Mouse (Mus musculus): ENCODE measurements at regions not wholly inside any gene's neighbourhood (a gene's known extent, or its start where the extent isn't known, plus 50 kb on each side); places are given as distances from the start of the nearest gene placed in this dataset.

GRCm38 (mm10) chr10:117522373-117522772, 106.9 kb upstream of the Cpm start:
- Histone ChIP-seq H3K4me3 (ENCODE audit: low read depth, low read length) (no peak overlapping the region), H3K27ac (ENCODE audit: low read depth) (no peak overlapping the region), H3K27me3 (replicated peaks; ENCODE audit: control insufficient read depth, insufficient read depth, low read length) (no peaks in the 10 kb centered on the region), H3K36me3 (ENCODE audit: control insufficient read depth, insufficient read depth, low read length) (no peaks in the 10 kb centered on the region), H3K9me3 (ENCODE audit: control insufficient read depth, low read length) (no peaks in the 10 kb centered on the region), H3K9ac (ENCODE audit: low read length) (no peak overlapping the region), H3K4me1 (replicated peaks; ENCODE audit: control insufficient read depth, insufficient read depth, low read length) (peaks cover 5% of the 10 kb centered on the region; the same call in 1 of the 2 replicates), H3K4me2 (ENCODE audit: low read length) (no peak overlapping the region)
- no peak for ATAC-seq (replicated peaks; ENCODE audit: low FRiP score, low TSS enrichment, low read depth)
- no peak for DNase-seq (ENCODE audit: low spot score)
- 88% methylated on average over 3 of the region's 3 CpGs for WGBS

GRCm38 (mm10) chr10:117521315-117522270, 107.7 kb upstream of the Cpm start:
- H3K4me2 ChIP-seq (ENCODE audit: low read length) = no peak overlapping the region
- ATAC-seq (replicated peaks; ENCODE audit: low FRiP score, low TSS enrichment, low read depth) = no peak
- H3K9me3 ChIP-seq (ENCODE audit: control insufficient read depth, low read length) = no peaks in the 10 kb centered on the region
- no peak overlapping the region for H3K4me3 ChIP-seq (ENCODE audit: low read depth, low read length)
- H3K27ac ChIP-seq (ENCODE audit: low read depth) = no peak overlapping the region
- no peaks in the 10 kb centered on the region for H3K27me3 ChIP-seq (replicated peaks; ENCODE audit: control insufficient read depth, insufficient read depth, low read length)
- no peak overlapping the region for H3K9ac ChIP-seq (ENCODE audit: low read length)
- H3K36me3 ChIP-seq (ENCODE audit: control insufficient read depth, insufficient read depth, low read length) = no peaks in the 10 kb centered on the region
- 72% methylated on average over 23 of the region's 23 CpGs for WGBS
- no peak for DNase-seq (ENCODE audit: low spot score)
- peaks cover 6% of the 10 kb centered on the region; the same call in 1 of the 2 replicates for H3K4me1 ChIP-seq (replicated peaks; ENCODE audit: control insufficient read depth, insufficient read depth, low read length)

GRCm38 (mm10) chr10:117520536-117521314, 108.6 kb upstream of the Cpm start:
- no peaks in the 10 kb centered on the region for H3K9me3 ChIP-seq (ENCODE audit: control insufficient read depth, low read length)
- H3K36me3 ChIP-seq (ENCODE audit: control insufficient read depth, insufficient read depth, low read length) = no peaks in the 10 kb centered on the region
- ATAC-seq (replicated peaks; ENCODE audit: low FRiP score, low TSS enrichment, low read depth) = no peak
- DNase-seq (ENCODE audit: low spot score) = no peak
- no peaks in the 10 kb centered on the region for H3K27me3 ChIP-seq (replicated peaks; ENCODE audit: control insufficient read depth, insufficient read depth, low read length)
- H3K4me2 ChIP-seq (ENCODE audit: low read length) = no peak overlapping the region
- H3K9ac ChIP-seq (ENCODE audit: low read length) = no peak overlapping the region
- H3K27ac ChIP-seq (ENCODE audit: low read depth) = no peak overlapping the region
- H3K4me1 ChIP-seq (replicated peaks; ENCODE audit: control insufficient read depth, insufficient read depth, low read length) = peaks cover 6% of the 10 kb centered on the region; the same call in 1 of the 2 replicates
- H3K4me3 ChIP-seq (ENCODE audit: low read depth, low read length) = no peak overlapping the region
- WGBS = 84% methylated on average over 8 of the region's 8 CpGs

GRCm38 (mm10) chr10:117519670-117520535, 109.4 kb upstream of the Cpm start:
- no peak overlapping the region for H3K9ac ChIP-seq (ENCODE audit: low read length)
- no peak overlapping the region for H3K4me2 ChIP-seq (ENCODE audit: low read length)
- 33% methylated on average over 8 of the region's 8 CpGs for WGBS
- ATAC-seq (replicated peaks; ENCODE audit: low FRiP score, low TSS enrichment, low read depth) (no peak), DNase-seq (ENCODE audit: low spot score) (no peak)
- H3K36me3 ChIP-seq (ENCODE audit: control insufficient read depth, insufficient read depth, low read length) = no peaks in the 10 kb centered on the region
- no peak overlapping the region for H3K27ac ChIP-seq (ENCODE audit: low read depth)
- H3K27me3 ChIP-seq (replicated peaks; ENCODE audit: control insufficient read depth, insufficient read depth, low read length) = no peaks in the 10 kb centered on the region
- H3K4me3 ChIP-seq (ENCODE audit: low read depth, low read length) = no peak overlapping the region
- H3K4me1 ChIP-seq (replicated peaks; ENCODE audit: control insufficient read depth, insufficient read depth, low read length) = peaks cover 6% of the 10 kb centered on the region; the same call in 1 of the 2 replicates
- H3K9me3 ChIP-seq (ENCODE audit: control insufficient read depth, low read length) = no peaks in the 10 kb centered on the region

- no peaks in the 10 kb centered on the region for H3K36me3 ChIP-seq (ENCODE audit: control insufficient read depth, insufficient read depth, low read length)
- ATAC-seq (replicated peaks; ENCODE audit: low FRiP score, low TSS enrichment, low read depth) = no peak
Observed at GRCm38 (mm10) chr10:117518793-117519669, 110.3 kb upstream of the Cpm start.

GRCm38 (mm10) chr10:117517800-117518770, 111.2 kb upstream of the Cpm start:
- no peak overlapping the region for H3K27ac ChIP-seq (ENCODE audit: low read depth)
- no peaks in the 10 kb centered on the region for H3K27me3 ChIP-seq (replicated peaks; ENCODE audit: control insufficient read depth, insufficient read depth, low read length)
- peaks cover 6% of the 10 kb centered on the region; the same call in 1 of the 2 replicates for H3K4me1 ChIP-seq (replicated peaks; ENCODE audit: control insufficient read depth, insufficient read depth, low read length)

More at GRCm38 (mm10) chr10:117518793-117519669, 110.3 kb upstream of the Cpm start:
- no peak for DNase-seq (ENCODE audit: low spot score)
- H3K9ac ChIP-seq (ENCODE audit: low read length) = no peak overlapping the region
- H3K27ac ChIP-seq (ENCODE audit: low read depth) = no peak overlapping the region
- H3K27me3 ChIP-seq (replicated peaks; ENCODE audit: control insufficient read depth, insufficient read depth, low read length) = no peaks in the 10 kb centered on the region
- no peak overlapping the region for H3K4me3 ChIP-seq (ENCODE audit: low read depth, low read length)
- no peaks in the 10 kb centered on the region for H3K9me3 ChIP-seq (ENCODE audit: control insufficient read depth, low read length)
- H3K4me2 ChIP-seq (ENCODE audit: low read length) = no peak overlapping the region
- H3K4me1 ChIP-seq (replicated peaks; ENCODE audit: control insufficient read depth, insufficient read depth, low read length) = peaks cover 6% of the 10 kb centered on the region; the same call in 1 of the 2 replicates
- 57% methylated on average over 15 of the region's 15 CpGs for WGBS

More at GRCm38 (mm10) chr10:117517800-117518770, 111.2 kb upstream of the Cpm start:
- 37% methylated on average over 14 of the region's 14 CpGs for WGBS
- ATAC-seq (replicated peaks; ENCODE audit: low FRiP score, low TSS enrichment, low read depth) (no peak), DNase-seq (ENCODE audit: low spot score) (no peak)
- Histone ChIP-seq H3K4me3 (ENCODE audit: low read depth, low read length) (no peak overlapping the region), H3K4me2 (ENCODE audit: low read length) (0 out of 2 replicates have a peak overlapping the region, but pooled peaks have one; percentile 13), H3K9me3 (ENCODE audit: control insufficient read depth, low read length) (no peaks in the 10 kb centered on the region), H3K9ac (ENCODE audit: low read length) (no peak overlapping the region), H3K36me3 (ENCODE audit: control insufficient read depth, insufficient read depth, low read length) (no peaks in the 10 kb centered on the region)

All from intestine, embryonic 14.5 days (tissue).